Mouse (Mus musculus): ENCODE measurements around the gene Cds2. TPM values are rescaled to one million over a fixed set of nuclear protein-coding genes. Genes with fewer than 3 reads are reported as not detected.

Cds2 gene
- polyA plus RNA-seq, 1 experiment from 2014 or later = 8.2 TPM

- Histone ChIP-seq H3K9me3 (replicated peaks; ENCODE audit: control insufficient read depth, low read length) (no peaks in the 10 kb centered on the region), H3K9ac (ENCODE audit: low read depth, low read length) (peak overlapping the region; percentile 84), H3K4me3 (ENCODE audit: low read depth, low read length) (peak overlapping the region; percentile 72), H3K27ac (ENCODE audit: low read length) (peak overlapping the region; percentile 75), H3K36me3 (ENCODE audit: control insufficient read depth, insufficient read depth) (no peaks in the 10 kb centered on the region), H3K27me3 (ENCODE audit: control insufficient read depth, insufficient read depth, low read depth, low read length) (no peaks in the 10 kb centered on the region), H3K4me2 (ENCODE audit: low read depth, low read length) (peak overlapping the region; percentile 85), H3K4me1 (ENCODE audit: control insufficient read depth, low read depth, low read length) (peaks cover 25% of the 10 kb centered on the region)
- under 1% methylated on average over 47 of the region's 47 CpGs for WGBS (ENCODE audit: insufficient replicate concordance)
- peak; percentile 47 for ATAC-seq (ENCODE audit: low read depth)
Measured at GRCm38 (mm10) chr2:132263421-132264265, 695 bp downstream of the Cds2 start.

GRCm38 (mm10) chr2:132264266-132264710 lies 1.3 kb downstream of the Cds2 start:
- Histone ChIP-seq H3K4me1 (ENCODE audit: control insufficient read depth, low read depth, low read length) (peaks cover 28% of the 10 kb centered on the region), H3K36me3 (ENCODE audit: control insufficient read depth, insufficient read depth) (no peaks in the 10 kb centered on the region), H3K27ac (ENCODE audit: low read length) (peak overlapping the region; percentile 75), H3K27me3 (ENCODE audit: control insufficient read depth, insufficient read depth, low read depth, low read length) (no peaks in the 10 kb centered on the region), H3K9ac (ENCODE audit: low read depth, low read length) (peak overlapping the region; percentile 84), H3K4me2 (ENCODE audit: low read depth, low read length) (peak overlapping the region; percentile 85), H3K4me3 (ENCODE audit: low read depth, low read length) (peak overlapping the region; percentile 72), H3K9me3 (replicated peaks; ENCODE audit: control insufficient read depth, low read length) (no peaks in the 10 kb centered on the region)
- ATAC-seq (ENCODE audit: low read depth) = no peak
- 11% methylated on average over 6 of the region's 6 CpGs for WGBS (ENCODE audit: insufficient replicate concordance)

GRCm38 (mm10) chr2:132265196-132265595 lies 2.2 kb downstream of the Cds2 start:
- H3K27ac ChIP-seq (ENCODE audit: low read length) = no peak overlapping the region
- no peak overlapping the region for H3K4me3 ChIP-seq (ENCODE audit: low read depth, low read length)
- no peaks in the 10 kb centered on the region for H3K27me3 ChIP-seq (ENCODE audit: control insufficient read depth, insufficient read depth, low read depth, low read length)
- WGBS (ENCODE audit: insufficient replicate concordance) = 52% methylated on average over 9 of the region's 9 CpGs
- H3K4me1 ChIP-seq (ENCODE audit: control insufficient read depth, low read depth, low read length) = peaks cover 31% of the 10 kb centered on the region
- H3K4me2 ChIP-seq (ENCODE audit: low read depth, low read length) = peak overlapping the region; percentile 85; the same call in 1 of the 2 replicates
- H3K36me3 ChIP-seq (ENCODE audit: control insufficient read depth, insufficient read depth) = no peaks in the 10 kb centered on the region
- no peak for ATAC-seq (ENCODE audit: low read depth)
- no peak overlapping the region for H3K9ac ChIP-seq (ENCODE audit: low read depth, low read length)
- H3K9me3 ChIP-seq (replicated peaks; ENCODE audit: control insufficient read depth, low read length) = no peaks in the 10 kb centered on the region

DNA sequence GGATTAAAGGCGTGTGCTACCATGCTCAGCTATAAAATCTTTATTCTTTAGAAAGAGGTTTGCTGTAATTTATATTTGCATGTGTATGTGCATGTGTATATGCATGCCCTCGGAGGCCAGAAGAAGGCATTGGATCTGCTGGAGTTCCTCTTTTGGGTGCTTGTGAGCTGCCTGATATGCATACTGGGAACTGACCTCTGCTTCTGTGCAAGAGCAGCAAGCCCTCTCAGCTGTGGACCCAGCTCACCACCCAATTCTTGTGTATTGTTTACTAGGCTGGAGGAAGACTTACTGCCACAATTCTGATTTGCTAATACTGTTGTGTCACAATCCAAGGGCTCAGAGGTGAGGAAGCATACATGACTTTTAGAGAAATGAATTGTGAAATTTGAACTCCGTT lies 3.1 kb downstream of the Cds2 start:
- Histone ChIP-seq H3K27ac (ENCODE audit: low read length) (0 out of 2 replicates have a peak overlapping the region, but pooled peaks have one; percentile 29), H3K9ac (ENCODE audit: low read depth, low read length) (no peak overlapping the region), H3K4me3 (ENCODE audit: low read depth, low read length) (no peak overlapping the region), H3K36me3 (ENCODE audit: control insufficient read depth, insufficient read depth) (no peaks in the 10 kb centered on the region), H3K27me3 (ENCODE audit: control insufficient read depth, insufficient read depth, low read depth, low read length) (no peaks in the 10 kb centered on the region), H3K4me1 (ENCODE audit: control insufficient read depth, low read depth, low read length) (peaks cover 39% of the 10 kb centered on the region), H3K9me3 (replicated peaks; ENCODE audit: control insufficient read depth, low read length) (no peaks in the 10 kb centered on the region), H3K4me2 (ENCODE audit: low read depth, low read length) (no peak overlapping the region)
- WGBS (ENCODE audit: insufficient replicate concordance) = 59% methylated on average over 3 of the region's 3 CpGs
- ATAC-seq (ENCODE audit: low read depth) = no peak

DNA sequence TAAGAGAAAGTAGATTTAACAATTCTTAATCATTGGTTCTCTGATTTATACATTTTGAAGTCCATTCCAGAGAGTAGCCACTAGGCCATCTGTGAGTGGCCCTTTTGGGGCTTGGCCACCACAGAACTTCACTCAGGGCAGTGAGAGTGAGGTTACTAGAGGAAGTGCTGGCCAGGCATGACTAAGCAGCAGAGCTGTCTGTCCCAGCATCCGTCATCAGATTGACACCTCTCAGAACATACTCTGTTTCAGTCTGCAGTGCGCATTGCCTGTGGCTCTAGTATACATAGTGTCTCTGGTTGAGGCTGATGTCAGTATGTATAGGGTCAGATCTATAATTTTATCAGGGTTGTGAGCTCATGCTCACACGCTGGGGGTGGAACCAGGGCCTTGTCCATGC lies 6.3 kb downstream of the Cds2 start:
- H3K36me3 ChIP-seq (ENCODE audit: control insufficient read depth, insufficient read depth) = no peaks in the 10 kb centered on the region
- no peaks in the 10 kb centered on the region for H3K9me3 ChIP-seq (replicated peaks; ENCODE audit: control insufficient read depth, low read length)
- no peak overlapping the region for H3K4me3 ChIP-seq (ENCODE audit: low read depth, low read length)
- peak; percentile 67 for ATAC-seq (ENCODE audit: low read depth)
- no peak overlapping the region for H3K27ac ChIP-seq (ENCODE audit: low read length)
- H3K9ac ChIP-seq (ENCODE audit: low read depth, low read length) = no peak overlapping the region
- H3K4me1 ChIP-seq (ENCODE audit: control insufficient read depth, low read depth, low read length) = peaks cover 29% of the 10 kb centered on the region
- WGBS (ENCODE audit: insufficient replicate concordance) = 44% methylated on average over 3 of the region's 3 CpGs
- H3K4me2 ChIP-seq (ENCODE audit: low read depth, low read length) = no peak overlapping the region
- H3K27me3 ChIP-seq (ENCODE audit: control insufficient read depth, insufficient read depth, low read depth, low read length) = no peaks in the 10 kb centered on the region

GRCm38 (mm10) chr2:132270331-132270951 lies 7.5 kb downstream of the Cds2 start:
- WGBS (ENCODE audit: insufficient replicate concordance) = 59% methylated on average over 2 of the region's 2 CpGs
- Histone ChIP-seq H3K27ac (ENCODE audit: low read length) (no peak overlapping the region), H3K4me3 (ENCODE audit: low read depth, low read length) (no peak overlapping the region), H3K4me2 (ENCODE audit: low read depth, low read length) (no peak overlapping the region), H3K9ac (ENCODE audit: low read depth, low read length) (no peak overlapping the region), H3K27me3 (ENCODE audit: control insufficient read depth, insufficient read depth, low read depth, low read length) (no peaks in the 10 kb centered on the region), H3K36me3 (ENCODE audit: control insufficient read depth, insufficient read depth) (no peaks in the 10 kb centered on the region), H3K4me1 (ENCODE audit: control insufficient read depth, low read depth, low read length) (peaks cover 18% of the 10 kb centered on the region), H3K9me3 (replicated peaks; ENCODE audit: control insufficient read depth, low read length) (no peaks in the 10 kb centered on the region)
- ATAC-seq (ENCODE audit: low read depth) = peak; percentile 45; the same call in 1 of the 2 replicates

- no peak overlapping the region for H3K27ac ChIP-seq (ENCODE audit: low read length)
- H3K4me2 ChIP-seq (ENCODE audit: low read depth, low read length) = no peak overlapping the region
- no peak overlapping the region for H3K4me3 ChIP-seq (ENCODE audit: low read depth, low read length)
- no peak overlapping the region for H3K9ac ChIP-seq (ENCODE audit: low read depth, low read length)
- H3K36me3 ChIP-seq (ENCODE audit: control insufficient read depth, insufficient read depth) = no peaks in the 10 kb centered on the region
- WGBS (ENCODE audit: insufficient replicate concordance) = 37% methylated on average over 6 of the region's 6 CpGs
- peak; percentile 22; the same call in 1 of the 2 replicates for ATAC-seq (ENCODE audit: low read depth)
- H3K27me3 ChIP-seq (ENCODE audit: control insufficient read depth, insufficient read depth, low read depth, low read length) = no peaks in the 10 kb centered on the region
- no peaks in the 10 kb centered on the region for H3K9me3 ChIP-seq (replicated peaks; ENCODE audit: control insufficient read depth, low read length)
- peaks cover 15% of the 10 kb centered on the region for H3K4me1 ChIP-seq (ENCODE audit: control insufficient read depth, low read depth, low read length)
Measured at GRCm38 (mm10) chr2:132272694-132273389, 9.9 kb downstream of the Cds2 start.

DNA sequence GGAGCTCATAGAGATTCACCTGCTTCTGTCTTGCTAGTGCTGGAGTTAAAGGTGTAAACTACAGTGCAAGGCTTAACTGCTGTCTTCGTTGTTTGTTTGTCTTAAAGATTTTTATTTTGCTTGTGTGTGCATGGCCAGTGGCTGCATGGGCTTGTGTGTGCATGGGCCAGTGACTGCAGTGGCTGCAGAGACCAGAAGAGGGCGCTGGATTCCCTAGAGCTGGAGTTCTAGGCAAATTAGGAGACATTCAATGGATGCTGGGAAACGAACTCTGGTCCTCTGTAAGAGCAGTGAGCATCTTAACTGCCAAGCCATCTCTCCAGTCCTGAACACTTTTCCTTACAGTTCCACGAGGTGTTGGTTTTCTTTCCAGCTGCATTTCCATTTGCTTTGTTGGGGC lies 12.6 kb downstream of the Cds2 start:
- no peaks in the 10 kb centered on the region for H3K9me3 ChIP-seq (replicated peaks; ENCODE audit: control insufficient read depth, low read length)
- H3K27me3 ChIP-seq (ENCODE audit: control insufficient read depth, insufficient read depth, low read depth, low read length) = no peaks in the 10 kb centered on the region
- no peak for ATAC-seq (ENCODE audit: low read depth)
- H3K4me3 ChIP-seq (ENCODE audit: low read depth, low read length) = no peak overlapping the region
- H3K36me3 ChIP-seq (ENCODE audit: control insufficient read depth, insufficient read depth) = no peaks in the 10 kb centered on the region
- H3K27ac ChIP-seq (ENCODE audit: low read length) = no peak overlapping the region
- no peak overlapping the region for H3K4me2 ChIP-seq (ENCODE audit: low read depth, low read length)
- H3K9ac ChIP-seq (ENCODE audit: low read depth, low read length) = no peak overlapping the region
- H3K4me1 ChIP-seq (ENCODE audit: control insufficient read depth, low read depth, low read length) = peaks cover 6% of the 10 kb centered on the region
- 66% methylated on average over 4 of the region's 4 CpGs for whole genome bisulfite sequencing (ENCODE audit: insufficient replicate concordance)
